Mouse (Mus musculus) v-Abl transformed pro-B cells (cell line): ENCODE measurements around the gene Pdzd2.

Experiments used
- in situ Hi-C, 2 experiments: fragments of 400-800 bp; cut with MboI; formaldehyde crosslinking; loops; one replicate each; pipeline ENCODE4 v1.15.1; 2025; ENCODE audit not compliant: unreplicated experiment in 2 of 2

The Pdzd2 gene

DNA sequence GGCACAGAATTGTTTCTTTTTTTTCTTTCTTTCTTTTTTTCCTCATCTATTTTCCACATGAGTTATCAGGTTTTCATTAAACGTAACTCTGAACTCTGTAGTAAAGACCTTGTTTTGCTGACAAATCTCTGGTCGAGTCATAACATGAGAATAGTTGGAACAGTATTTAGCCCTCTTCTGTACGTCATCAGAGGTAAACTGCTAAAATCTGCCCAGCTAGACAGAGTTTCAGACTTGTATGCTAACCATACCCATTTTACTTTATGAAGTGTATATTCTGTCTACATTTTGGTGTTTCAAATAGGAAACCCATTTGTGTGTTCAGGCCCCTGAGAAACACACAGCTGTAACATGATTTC is 402.0 kb downstream of the Pdzd2 start:
- in situ Hi-C loops = no loop called here

DNA sequence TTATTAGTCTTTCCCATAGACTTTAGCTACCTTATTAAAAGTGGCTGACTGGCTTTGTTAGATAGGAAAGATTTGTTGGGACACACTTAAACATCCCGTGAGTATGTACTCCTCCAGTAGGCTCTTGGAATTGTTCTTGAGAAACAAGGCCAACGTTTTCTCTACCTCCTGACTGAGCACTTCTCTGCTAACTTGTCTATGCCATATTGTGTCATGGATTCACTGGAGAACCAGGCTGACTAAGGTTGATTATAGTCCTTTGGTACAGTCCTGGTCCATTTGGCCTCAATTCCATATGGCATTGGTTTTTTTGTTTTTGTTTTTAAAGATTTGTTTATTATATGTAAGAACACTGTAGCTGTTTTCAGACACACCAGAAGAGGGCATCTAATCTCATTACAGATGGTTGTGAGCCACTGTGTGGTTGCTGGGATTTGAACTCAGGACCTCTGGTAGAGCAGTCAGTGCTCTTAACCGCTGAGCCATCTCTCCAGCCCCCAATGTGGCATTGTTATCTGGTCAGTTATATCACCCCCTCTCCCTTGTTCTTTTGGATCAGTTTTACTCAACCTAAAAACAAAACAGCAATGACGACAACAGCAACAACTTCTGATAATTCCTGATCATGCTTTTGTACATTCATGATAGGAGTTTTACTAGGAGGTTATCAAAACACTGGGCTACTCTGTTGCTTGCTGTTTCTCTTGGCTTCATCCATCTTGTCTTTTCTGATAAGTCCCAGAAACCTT is 402.5 kb downstream of the Pdzd2 start:
- in situ Hi-C loops = no loop called here

- in situ Hi-C loops = no loop called here
Observed at GRCm38 (mm10) chr15:12334381-12334780, 405.3 kb downstream of the Pdzd2 start.

DNA sequence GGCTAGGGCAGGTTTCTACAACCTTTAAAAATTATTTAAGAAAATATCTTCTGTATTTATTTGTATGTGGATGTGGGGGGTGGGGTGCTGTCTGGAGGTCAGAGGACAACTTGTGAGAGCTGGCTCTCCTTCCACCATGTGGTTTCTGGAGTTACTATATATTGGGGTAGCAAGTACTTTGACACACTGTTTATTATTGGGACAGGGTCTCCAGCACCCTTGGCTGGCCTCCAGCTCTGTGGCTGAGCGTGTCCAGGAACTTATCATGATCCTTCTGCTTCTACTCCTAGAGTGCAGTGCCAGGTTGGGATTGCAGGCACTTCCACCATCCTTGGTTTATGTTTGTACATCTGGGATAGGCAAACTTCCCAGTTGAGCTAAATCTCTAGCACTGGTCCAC is 408.4 kb downstream of the Pdzd2 start:
- in situ Hi-C loops = no loop called here

DNA sequence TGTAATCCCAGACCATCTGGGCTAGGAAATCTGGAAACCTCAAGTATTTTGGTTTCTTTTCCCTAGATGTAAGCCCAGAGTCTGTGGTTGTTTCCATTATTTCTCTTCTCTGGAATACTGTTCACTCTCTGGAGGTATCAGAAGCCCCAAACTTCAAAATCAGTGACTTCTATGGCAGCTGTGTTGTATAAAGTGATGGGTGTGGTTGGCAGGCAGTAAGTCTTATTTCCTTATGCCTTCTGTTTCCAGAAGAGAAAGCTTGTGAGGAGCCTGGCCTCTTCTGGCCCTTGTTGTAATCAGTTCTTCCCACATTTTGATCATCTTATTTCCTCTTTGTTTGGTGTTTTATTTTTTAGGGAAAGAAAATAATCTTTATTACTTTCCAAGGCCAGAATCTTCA is 408.8 kb downstream of the Pdzd2 start:
- in situ Hi-C loops = no loop called here

- in situ Hi-C loops = no loop called here
Observed at GRCm38 (mm10) chr15:12330389-12330788, 409.3 kb downstream of the Pdzd2 start.

DNA sequence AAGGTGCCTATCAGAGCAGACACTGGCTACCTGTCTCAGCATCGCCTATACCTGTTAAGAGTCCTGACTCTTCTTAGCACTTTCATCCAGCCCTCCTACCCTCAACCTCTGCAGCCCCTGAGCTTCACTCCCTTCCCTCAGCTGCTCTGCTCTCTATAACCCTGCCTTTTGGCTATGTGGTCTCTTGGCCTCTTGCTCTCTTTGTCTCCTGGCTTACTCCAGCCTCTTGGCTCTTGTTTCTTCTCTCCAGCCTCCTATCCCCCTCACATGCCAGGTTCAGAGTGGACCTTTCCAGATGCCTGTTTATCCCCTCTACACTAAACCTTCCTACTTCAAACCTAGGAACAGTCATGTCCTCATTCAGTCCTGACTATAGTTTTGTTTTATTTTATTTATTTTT is 415.4 kb downstream of the Pdzd2 start:
- in situ Hi-C loops = no loop called here

GRCm38 (mm10) chr15:12322676-12323402 is 416.9 kb downstream of the Pdzd2 start:
- in situ Hi-C loops = no loop called here

GRCm38 (mm10) chr15:12321788-12322621 is 417.7 kb downstream of the Pdzd2 start, which contains the start of gene 1810049J17Rik:
TSS of gene 1810049J17Rik (minus strand) at chr15:12321899.
- in situ Hi-C loops = no loop called here

- in situ Hi-C loops = no loop called here
Observed at GRCm38 (mm10) chr15:12321091-12321787, 418.5 kb downstream of the Pdzd2 start, which contains the start of gene Golph3. TSS of gene Golph3 (plus strand) at chr15:12321450.

DNA sequence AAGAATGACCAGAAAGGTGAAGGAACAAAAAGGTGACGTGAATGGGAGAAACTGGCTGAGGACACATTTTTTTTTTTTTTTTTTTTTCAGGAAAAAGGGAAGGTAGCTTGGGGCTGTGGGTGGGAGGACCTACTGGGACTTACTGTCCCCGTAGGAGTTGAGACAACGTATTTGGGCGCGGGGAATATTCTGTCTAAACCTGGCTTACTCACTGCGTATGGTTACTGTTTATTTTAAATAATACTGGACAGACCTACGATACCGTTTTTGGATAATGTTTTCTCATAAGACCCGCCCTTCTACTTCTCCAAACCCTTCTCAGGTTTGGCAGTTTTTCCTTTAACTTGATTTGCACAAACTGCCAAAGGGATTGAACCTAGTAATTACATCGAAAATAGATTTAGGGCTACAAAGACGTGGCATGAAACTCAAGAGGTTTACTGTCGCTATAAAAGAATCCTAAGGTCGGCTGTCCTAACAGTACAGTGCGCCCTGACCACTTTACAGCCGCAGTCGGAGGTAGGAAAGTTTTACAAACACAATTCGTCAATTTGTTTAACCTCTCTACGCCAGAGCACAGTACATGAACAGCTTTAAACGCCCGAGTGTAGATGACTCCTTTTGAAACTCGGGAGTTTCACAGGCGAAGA is 419.2 kb downstream of the Pdzd2 start:
- in situ Hi-C loops = no loop called here

GRCm38 (mm10) chr15:12319889-12320288 is 419.8 kb downstream of the Pdzd2 start:
- in situ Hi-C loops = no loop called here

DNA sequence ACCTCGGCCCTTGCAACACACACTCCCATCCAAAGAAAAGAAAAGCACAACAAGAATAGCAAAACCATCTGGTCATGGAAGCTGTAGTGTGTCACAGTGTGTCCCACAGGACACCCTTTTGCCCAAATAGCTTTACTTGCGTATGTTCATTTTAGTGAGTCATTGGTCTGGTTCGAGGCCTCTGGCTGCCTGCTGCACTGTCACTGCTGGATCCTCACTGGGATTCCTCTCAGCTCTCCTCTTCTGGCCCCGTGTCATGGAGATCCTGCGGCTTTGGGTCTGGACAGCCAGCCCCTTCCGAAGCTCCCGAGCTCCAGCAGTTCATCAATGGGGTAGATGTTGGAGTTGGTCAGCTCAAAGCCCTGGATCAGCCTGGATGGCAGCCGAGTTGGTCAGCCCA is 421.3 kb downstream of the Pdzd2 start:
- in situ Hi-C loops = no loop called here

DNA sequence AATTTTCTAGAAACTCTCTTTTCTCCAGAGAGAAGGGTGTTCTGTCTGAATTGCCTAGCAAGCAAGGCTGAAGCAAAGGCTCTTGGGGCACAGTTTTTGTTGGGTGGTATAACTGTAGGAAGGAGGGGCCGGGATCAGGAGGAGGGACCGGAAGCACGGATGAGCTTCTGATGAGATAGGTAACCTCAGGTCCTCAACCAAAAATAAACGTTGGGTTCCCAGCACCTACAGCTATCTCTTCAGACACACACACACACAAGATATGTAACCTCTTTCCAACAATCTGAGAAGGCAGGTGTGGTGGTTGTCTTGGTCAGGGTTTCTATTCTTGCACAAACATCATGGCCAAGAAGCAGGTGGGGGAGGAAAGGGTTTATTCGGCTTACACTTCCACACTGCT is 422.4 kb downstream of the Pdzd2 start:
- in situ Hi-C loops = no loop called here

GRCm38 (mm10) chr15:12315996-12316395 is 423.7 kb downstream of the Pdzd2 start:
- in situ Hi-C loops = no loop called here

GRCm38 (mm10) chr15:12314584-12314983 is 425.1 kb downstream of the Pdzd2 start:
- in situ Hi-C loops = no loop called here

- in situ Hi-C loops = no loop called here
Observed at GRCm38 (mm10) chr15:12313255-12313654, 426.5 kb downstream of the Pdzd2 start.

DNA sequence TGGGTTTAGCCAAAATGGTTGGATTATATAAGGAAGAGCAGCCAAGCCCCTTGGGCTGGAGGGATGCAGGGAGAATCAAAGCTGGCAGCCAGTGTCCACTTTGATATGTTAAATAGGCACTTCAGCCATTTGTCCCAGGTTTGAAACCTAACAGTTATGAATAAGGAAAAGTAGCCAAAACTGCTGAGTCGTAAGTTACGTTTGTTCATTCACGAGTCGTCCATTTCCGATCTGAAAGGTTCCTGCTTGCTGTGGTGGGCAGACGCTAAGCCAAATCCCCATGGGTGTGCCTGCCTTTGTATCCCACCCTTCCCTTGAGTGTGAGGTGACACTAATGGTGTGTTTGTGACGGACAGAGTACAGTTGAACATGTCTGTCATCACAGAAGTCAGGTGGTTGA is 428.3 kb downstream of the Pdzd2 start:
- in situ Hi-C loops = no loop called here

GRCm38 (mm10) chr15:12310676-12311075 is 429.0 kb downstream of the Pdzd2 start:
- in situ Hi-C loops = no loop called here
